Mouse (Mus musculus) limb, embryonic 14.5 days (tissue): ENCODE data around the gene Fam81b. TPM values are rescaled to one million over a fixed set of nuclear protein-coding genes. Genes with fewer than 3 reads are reported as not detected.

Experiments used
- ATAC-seq: fragments of 200-750 bp; cut with Nextera tagmentation; 2 replicates; pipeline ENCODE4 v1.8.0; 2017; ENCODE audit warnings: low read depth, moderate number of reproducible peaks, moderate TSS enrichment; ENCODE audit not compliant: low FRiP score
- DNase-seq: peaks from one replicate; pipeline ENCODE4 v3.0.0-alpha.2; 2015; ENCODE audit warnings: low spot score
- H3K27ac ChIP-seq: fragments of 300-500 bp; sonication (generic); replicated peaks from 2 replicates; pipeline ENCODE4 v1.5.1; 2014; ENCODE audit warnings: low read depth, mild to moderate bottlenecking, low read length, moderate library complexity, mixed read lengths
- H3K27me3 ChIP-seq: fragments of 300-500 bp; sonication (generic); 2 replicates; pipeline ENCODE4 v1.6.1; 2014; ENCODE audit warnings: low read length, mixed read lengths; ENCODE audit not compliant: control insufficient read depth, insufficient read depth
- H3K36me3 ChIP-seq: fragments of 300-500 bp; sonication (generic); 2 replicates; pipeline ENCODE4 v1.6.1; 2014; ENCODE audit warnings: mild to moderate bottlenecking, low read length, moderate library complexity, mixed read lengths; ENCODE audit not compliant: control insufficient read depth, insufficient read depth
- H3K4me1 ChIP-seq: fragments of 300-500 bp; sonication (generic); 2 replicates; pipeline ENCODE4 v1.6.1; 2014; ENCODE audit warnings: antibody characterized with exemption, low read length, mixed read lengths; ENCODE audit not compliant: control insufficient read depth, insufficient read depth
- H3K4me2 ChIP-seq: fragments of 300-500 bp; sonication (generic); replicated peaks from 2 replicates; pipeline ENCODE4 v1.6.1; 2014; ENCODE audit warnings: low read depth, mild to moderate bottlenecking, low read length, moderate library complexity; ENCODE audit not compliant: severe bottlenecking
- H3K4me3 ChIP-seq: fragments of 300-500 bp; sonication (generic); replicated peaks from 2 replicates; pipeline ENCODE4 v1.5.1; 2014; ENCODE audit warnings: low read length
- H3K9ac ChIP-seq: fragments of 300-500 bp; sonication (generic); 2 replicates; pipeline ENCODE4 v1.6.1; 2014; ENCODE audit warnings: mild to moderate bottlenecking, low read depth, low read length, moderate library complexity; ENCODE audit not compliant: severe bottlenecking
- H3K9me3 ChIP-seq: fragments of 300-500 bp; sonication (generic); 2 replicates; pipeline ENCODE4 v1.6.1; 2016; ENCODE audit warnings: low read length; ENCODE audit not compliant: control insufficient read depth
- POLR2A ChIP-seq: fragments of 200-500 bp; IDR thresholded peaks from 2 replicates; pipeline ENCODE4 v1.8.0; 2012; ENCODE audit warnings: inconsistent platforms, mild to moderate bottlenecking, moderate library complexity, borderline replicate concordance; ENCODE audit not compliant: insufficient read depth, insufficient read length; ENCODE audit errors: extremely low read depth
- WGBS: fragments of 180-500 bp; shearing (Covaris S2); extraction: QIAGEN DNeasy Blood & Tissue Kit; methylation state at CpG from one replicate; pipeline ENCODE4 v1.1.7; 2014; 5-methylcytosine and 5-hydroxymethylcytosine counted together
- polyA plus RNA-seq, 2 experiments: library from polyadenylated mRNA; depleted of rRNA in 1 of 2; stranded (reverse) in 1 of 2; unstranded in 1 of 2; fragments of >200 nt; fragmentation: Nextera tagmentation in 1 of 2; extraction: Ambion mirVana in 1 of 2; gene quantifications; 2 replicates each; pipeline versions ENCODE4 v1.2.1 to v1.2.3; 2012 to 2014

The Fam81b gene
- polyA plus RNA-seq, 2 experiments = not detected

DNA sequence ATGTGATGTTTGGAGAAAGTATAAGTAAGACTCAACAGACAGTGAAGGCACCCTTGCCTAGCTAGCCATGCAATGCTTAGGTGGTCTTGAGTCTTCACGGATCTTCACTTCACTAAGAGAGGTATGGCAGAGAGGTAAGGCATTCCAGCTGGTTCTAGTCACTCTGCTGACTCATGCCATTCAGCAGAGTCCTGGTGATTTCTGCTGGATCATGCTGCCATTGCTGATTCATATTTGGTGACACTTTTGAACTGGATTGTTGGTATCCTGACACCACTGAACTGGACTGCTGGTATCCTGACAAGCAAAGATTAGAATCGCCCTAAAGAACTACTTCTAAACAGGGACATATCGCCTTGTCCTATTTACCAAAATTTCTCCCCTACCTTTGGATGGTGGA lies 20.3 kb downstream of the Fam81b start:
- Histone ChIP-seq H3K27me3 (no peaks in the 10 kb centered on the region), H3K27ac (no peak overlapping the region), H3K36me3 (no peaks in the 10 kb centered on the region), H3K9me3 (no peaks in the 10 kb centered on the region), H3K4me2 (no peak overlapping the region), H3K4me3 (no peak overlapping the region), H3K4me1 (no peaks in the 10 kb centered on the region), H3K9ac (no peak overlapping the region)
- no peak for TF ChIP-seq POLR2A
- DNase-seq (no peak), ATAC-seq (no peak)
- 91% methylated on average over 3 of the region's 3 CpGs for WGBS

DNA sequence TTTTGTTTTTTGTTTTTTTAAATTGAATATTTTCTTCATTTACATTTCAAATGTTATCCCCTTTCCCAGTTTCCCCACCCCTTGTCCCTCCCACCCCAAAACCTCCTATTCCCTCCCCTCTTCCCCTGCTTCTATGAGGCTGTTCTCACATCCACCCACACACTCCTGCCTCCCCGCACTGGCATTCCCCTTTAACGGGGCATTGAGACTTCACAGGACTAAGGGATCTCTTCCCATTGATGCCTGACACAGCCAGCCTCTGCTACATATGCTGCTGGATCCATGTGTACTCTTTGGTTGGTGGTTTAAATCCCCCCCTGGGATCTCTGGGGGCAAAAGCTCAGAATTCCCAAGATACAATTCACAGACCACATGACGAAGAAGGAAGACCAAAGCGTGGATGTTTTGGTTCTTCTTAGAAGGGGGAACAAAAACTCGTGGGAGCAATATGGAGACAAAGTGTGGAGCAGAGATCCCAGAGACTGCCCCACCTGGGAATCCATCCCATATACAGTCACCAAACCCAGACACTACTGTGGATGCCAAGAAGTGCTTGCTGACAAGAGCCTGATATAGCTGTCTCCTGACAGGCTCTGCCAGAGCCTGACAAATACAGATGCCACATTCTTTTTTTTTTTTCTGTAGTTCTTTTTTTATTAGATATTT lies 40.4 kb downstream of the Fam81b start:
- DNase-seq (no peak), ATAC-seq (no peak)
- Histone ChIP-seq H3K4me3 (no peak overlapping the region), H3K4me1 (no peaks in the 10 kb centered on the region), H3K9ac (no peak overlapping the region), H3K9me3 (no peaks in the 10 kb centered on the region), H3K27ac (no peak overlapping the region), H3K36me3 (no peaks in the 10 kb centered on the region), H3K27me3 (no peaks in the 10 kb centered on the region), H3K4me2 (no peak overlapping the region)
- WGBS = 73% methylated on average over 5 of the region's 5 CpGs
- TF ChIP-seq POLR2A = no peak

GRCm38 (mm10) chr13:76258766-76259165 lies 46.1 kb downstream of the Fam81b start:
- Histone ChIP-seq H3K9ac (no peak overlapping the region), H3K27ac (no peak overlapping the region), H3K4me3 (no peak overlapping the region), H3K27me3 (no peaks in the 10 kb centered on the region), H3K9me3 (no peaks in the 10 kb centered on the region), H3K4me1 (no peaks in the 10 kb centered on the region), H3K36me3 (no peaks in the 10 kb centered on the region), H3K4me2 (no peak overlapping the region)
- DNase-seq = no peak
- no peak for ATAC-seq
- WGBS = 78% methylated on average over 1 of the region's 1 CpGs
- no peak for TF ChIP-seq POLR2A

DNA sequence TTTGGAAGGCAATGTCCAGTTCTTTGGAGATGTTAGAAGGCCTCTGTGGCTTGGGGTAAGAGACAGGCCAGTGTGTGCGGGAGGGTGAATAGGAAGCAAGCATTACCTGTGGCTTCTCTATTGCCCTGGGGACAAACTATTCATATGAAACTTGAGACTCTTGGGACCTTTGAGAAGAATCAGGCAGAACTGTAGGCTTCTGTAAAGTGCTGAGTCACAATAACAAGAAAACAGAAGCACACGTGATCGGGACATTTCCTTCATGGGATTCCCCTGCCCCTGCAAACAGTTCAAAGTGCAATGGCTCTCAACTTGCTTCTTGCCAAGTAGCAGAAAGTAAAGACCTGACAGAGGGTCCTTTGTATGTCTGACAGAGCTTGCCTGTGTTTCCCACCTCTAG lies 48.5 kb downstream of the Fam81b start:
- ATAC-seq (no peak), DNase-seq (no peak)
- no peaks in the 10 kb centered on the region for H3K27me3 ChIP-seq
- no peak overlapping the region for H3K4me3 ChIP-seq
- TF ChIP-seq POLR2A = no peak
- no peak overlapping the region for H3K9ac ChIP-seq
- WGBS = 65% methylated on average over 3 of the region's 3 CpGs
- no peaks in the 10 kb centered on the region for H3K4me1 ChIP-seq
- H3K27ac ChIP-seq = no peak overlapping the region
- no peak overlapping the region for H3K4me2 ChIP-seq
- H3K9me3 ChIP-seq = no peaks in the 10 kb centered on the region
- no peaks in the 10 kb centered on the region for H3K36me3 ChIP-seq

DNA sequence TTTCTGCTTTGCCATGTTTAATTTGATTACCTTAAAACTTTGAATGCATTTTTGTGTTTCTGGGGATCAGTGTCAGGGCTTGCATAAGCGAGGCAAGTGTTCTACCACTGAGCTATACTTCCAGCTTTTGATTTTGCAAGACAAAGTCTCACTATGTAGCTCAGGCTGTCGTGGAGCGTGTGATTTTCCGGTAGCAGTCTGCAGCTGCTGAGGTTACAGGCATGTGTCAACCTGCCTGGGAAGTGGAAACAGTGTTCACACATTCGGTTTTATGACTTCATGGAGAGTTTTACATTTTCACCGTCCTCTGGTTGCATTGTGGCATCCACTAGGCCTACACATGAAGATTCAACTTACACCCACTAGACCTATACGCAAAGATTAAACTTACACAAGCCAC lies 54.8 kb downstream of the Fam81b start:
- Histone ChIP-seq H3K27ac (no peak overlapping the region), H3K27me3 (no peaks in the 10 kb centered on the region), H3K4me1 (no peaks in the 10 kb centered on the region), H3K4me2 (no peak overlapping the region), H3K4me3 (no peak overlapping the region), H3K9ac (no peak overlapping the region), H3K36me3 (no peaks in the 10 kb centered on the region), H3K9me3 (no peaks in the 10 kb centered on the region)
- peak; percentile 63 for ATAC-seq
- DNase-seq = peak; percentile 8
- 31% methylated on average over 7 of the region's 7 CpGs for WGBS
- TF ChIP-seq POLR2A = no peak
